Mouse (Mus musculus) hindbrain, postnatal 0 days (tissue): ENCODE measurements around the gene Ttc19. TPM values are rescaled to one million over a fixed set of nuclear protein-coding genes. Genes with fewer than 3 reads are reported as not detected.
A peak's percentile ranks its signal among the peaks of the same experiment; 100 is the strongest.

ENCODE experiments used
- ATAC-seq: fragments of 200-750 bp; cut with Nextera tagmentation; 2 replicates; pipeline ENCODE4 v1.8.0; 2017; ENCODE audit warnings: mild to moderate bottlenecking, moderate TSS enrichment, moderate library complexity
- DNase-seq: peaks from one replicate; pipeline ENCODE4 v3.0.0-alpha.2; 2015; ENCODE audit warnings: low spot score
- H3K27ac ChIP-seq: fragments of 300-500 bp; sonication (generic); 2 replicates; pipeline ENCODE4 v1.5.1; 2014; ENCODE audit warnings: mild to moderate bottlenecking
- H3K27me3 ChIP-seq: fragments of 300-500 bp; sonication (generic); 2 replicates; pipeline ENCODE4 v1.6.1; 2014; ENCODE audit warnings: low read length, mixed read lengths; ENCODE audit not compliant: insufficient read depth
- H3K36me3 ChIP-seq: fragments of 300-500 bp; sonication (generic); 2 replicates; pipeline ENCODE4 v1.6.1; 2014; ENCODE audit warnings: low read length, mixed read lengths; ENCODE audit not compliant: insufficient read depth
- H3K4me1 ChIP-seq: fragments of 300-500 bp; sonication (generic); 2 replicates; pipeline ENCODE4 v1.6.1; 2014; ENCODE audit warnings: antibody characterized with exemption, low read length, mixed read lengths; ENCODE audit not compliant: insufficient read depth
- H3K4me2 ChIP-seq: fragments of 300-500 bp; sonication (generic); 2 replicates; pipeline ENCODE4 v1.6.1; 2014; ENCODE audit warnings: low read depth, mild to moderate bottlenecking, low read length, moderate library complexity, mixed read lengths
- H3K4me3 ChIP-seq: fragments of 300-500 bp; sonication (generic); 2 replicates; pipeline ENCODE4 v1.5.1; 2014; ENCODE audit warnings: low read length
- H3K9ac ChIP-seq: fragments of 300-500 bp; sonication (generic); replicated peaks from 2 replicates; pipeline ENCODE4 v1.6.1; 2014; ENCODE audit warnings: mild to moderate bottlenecking, low read length, moderate library complexity, mixed read lengths
- H3K9me3 ChIP-seq: fragments of 300-500 bp; sonication (generic); 2 replicates; pipeline ENCODE4 v1.6.1; 2016; ENCODE audit warnings: low read length, mixed read lengths
- CTCF ChIP-seq: IDR thresholded peaks from 2 replicates; pipeline ENCODE4 v1.5.1; 2016; ENCODE audit warnings: antibody characterized with exemption, control low read depth, low read depth
- WGBS: fragments of 180-500 bp; shearing (Covaris S2); extraction: QIAGEN DNeasy Blood & Tissue Kit; methylation state at CpG from one replicate; pipeline ENCODE4 v1.1.7; 2014; 5-methylcytosine and 5-hydroxymethylcytosine counted together
- polyA plus RNA-seq: library from polyadenylated mRNA; unstranded; fragments of >200 nt; fragmentation: Nextera tagmentation; extraction: Ambion mirVana; gene quantifications from 2 replicates; pipeline ENCODE4 v1.2.1, GENCODE M21; 2015
- total RNA-seq: library from RNA; depleted of rRNA; stranded (reverse); fragments of >200 nt; gene quantifications from 2 replicates; pipeline ENCODE4 v1.2.3, GENCODE M21; 2014

Ttc19 gene
- total and polyA plus RNA-seq, 2 experiments from 2014 or later, result 39.0 to 43.6 TPM

DNA sequence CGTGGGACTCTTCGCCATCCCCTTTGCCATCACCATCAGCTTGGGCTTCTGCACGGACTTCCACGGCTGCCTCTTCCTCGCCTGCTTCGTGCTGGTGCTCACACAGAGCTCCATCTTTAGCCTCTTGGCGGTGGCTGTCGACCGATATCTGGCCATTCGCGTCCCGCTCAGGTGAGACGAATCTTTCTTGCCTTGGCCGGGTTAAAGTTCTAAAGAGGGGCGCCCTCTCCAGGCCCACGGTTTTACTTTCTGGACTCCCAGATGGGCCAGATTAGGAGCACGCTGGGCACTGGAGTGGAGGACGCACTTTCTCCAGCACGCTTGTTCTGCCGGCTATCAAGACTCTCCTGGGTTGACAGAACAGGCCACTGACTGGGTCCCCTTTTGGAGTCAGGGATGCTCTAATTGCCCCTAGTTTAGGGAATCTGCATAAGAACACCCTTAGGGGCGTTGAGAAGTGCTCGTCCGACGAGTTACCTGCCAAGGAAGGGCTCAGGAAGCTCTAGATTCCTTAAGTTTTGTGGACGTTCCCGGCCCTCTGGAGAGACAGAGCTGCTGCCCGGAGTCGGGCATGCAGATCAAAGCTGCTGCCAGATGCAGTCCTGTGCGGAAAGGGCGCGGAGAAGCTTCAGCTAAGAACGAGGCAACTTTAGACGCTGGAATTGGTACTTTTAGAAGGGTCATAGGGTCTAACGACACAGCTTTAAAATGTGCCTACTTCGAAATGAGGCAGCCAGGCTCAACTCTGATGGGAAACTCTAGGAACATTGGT, 31.8 kb upstream of the Ttc19 start:
- TF ChIP-seq CTCF, result no peak
- Histone ChIP-seq H3K9me3 (no peaks in the 10 kb centered on the region), H3K4me1 (peaks cover 4% of the 10 kb centered on the region; the same call in 1 of the 2 replicates), H3K9ac (peak overlapping the region; percentile 48), H3K27me3 (no peaks in the 10 kb centered on the region), H3K4me3 (peak overlapping the region; percentile 61), H3K36me3 (no peaks in the 10 kb centered on the region), H3K27ac (peak overlapping the region; percentile 46), H3K4me2 (peak overlapping the region; percentile 100)
- 2% methylated on average over 35 of the region's 35 CpGs for WGBS
- DNase-seq, result peak; percentile 41
- ATAC-seq, result peak; percentile 14; the same call in 1 of the 2 replicates

GRCm38 (mm10) chr11:62251047-62251446, 30.2 kb upstream of the Ttc19 start:
- H3K4me2 ChIP-seq, result peak overlapping the region; percentile 100; the same call in 1 of the 2 replicates
- DNase-seq, result no peak
- no peak for TF ChIP-seq CTCF

GRCm38 (mm10) chr11:62253380-62253779, 27.9 kb upstream of the Ttc19 start:
- no peak for TF ChIP-seq CTCF
- Histone ChIP-seq H3K4me3 (no peak overlapping the region), H3K9me3 (no peaks in the 10 kb centered on the region), H3K4me1 (peaks cover 4% of the 10 kb centered on the region; the same call in 1 of the 2 replicates), H3K27me3 (no peaks in the 10 kb centered on the region), H3K36me3 (no peaks in the 10 kb centered on the region), H3K9ac (no peak overlapping the region), H3K4me2 (no peak overlapping the region), H3K27ac (no peak overlapping the region)
- DNase-seq, result no peak
- 78% methylated on average over 5 of the region's 5 CpGs for WGBS
- no peak for ATAC-seq

More at GRCm38 (mm10) chr11:62251047-62251446, 30.2 kb upstream of the Ttc19 start:
- no peak overlapping the region for H3K9ac ChIP-seq
- H3K27ac ChIP-seq, result no peak overlapping the region
- H3K4me1 ChIP-seq, result peaks cover 4% of the 10 kb centered on the region; the same call in 1 of the 2 replicates
- H3K36me3 ChIP-seq, result no peaks in the 10 kb centered on the region
- ATAC-seq, result no peak
- H3K9me3 ChIP-seq, result no peaks in the 10 kb centered on the region
- no peaks in the 10 kb centered on the region for H3K27me3 ChIP-seq
- H3K4me3 ChIP-seq, result 0 out of 2 replicates have a peak overlapping the region, but pooled peaks have one; percentile 2
- WGBS, result 76% methylated on average over 11 of the region's 11 CpGs

GRCm38 (mm10) chr11:62259214-62259613, 22.1 kb upstream of the Ttc19 start:
- no peak overlapping the region for H3K4me3 ChIP-seq
- no peak overlapping the region for H3K9ac ChIP-seq
- ATAC-seq (no peak), DNase-seq (no peak)
- no peak overlapping the region for H3K4me2 ChIP-seq
- H3K27ac ChIP-seq, result no peak overlapping the region
- H3K27me3 ChIP-seq, result no peaks in the 10 kb centered on the region
- 61% methylated on average over 5 of the region's 5 CpGs for WGBS
- H3K36me3 ChIP-seq, result no peaks in the 10 kb centered on the region
- no peak for TF ChIP-seq CTCF
- H3K4me1 ChIP-seq, result no peaks in the 10 kb centered on the region
- H3K9me3 ChIP-seq, result no peaks in the 10 kb centered on the region

DNA sequence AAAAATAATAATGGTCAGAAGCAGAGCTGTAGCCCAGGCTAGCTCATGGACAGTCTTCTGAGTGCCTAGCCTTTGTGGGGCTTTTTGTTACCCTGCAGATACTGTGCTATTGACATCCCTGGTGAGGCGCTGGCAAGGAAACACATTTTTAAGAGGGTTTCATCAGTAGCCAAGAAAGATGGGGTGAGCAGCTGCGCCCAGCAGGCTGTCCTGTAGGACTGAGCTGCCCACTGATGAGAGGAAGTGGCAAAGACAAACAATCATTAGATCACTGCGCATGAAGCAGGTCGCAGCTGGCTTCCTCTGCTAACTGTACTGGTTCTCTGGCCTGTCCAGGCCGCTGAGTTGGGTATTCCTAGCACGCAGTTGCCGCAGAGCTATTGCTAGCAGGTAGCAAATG, 17.7 kb upstream of the Ttc19 start:
- no peaks in the 10 kb centered on the region for H3K9me3 ChIP-seq
- no peak overlapping the region for H3K4me2 ChIP-seq
- H3K4me1 ChIP-seq, result no peaks in the 10 kb centered on the region
- 0 out of 2 replicates have a peak overlapping the region, but pooled peaks have one; percentile 15 for H3K27ac ChIP-seq
- no peaks in the 10 kb centered on the region for H3K27me3 ChIP-seq
- TF ChIP-seq CTCF, result no peak
- H3K36me3 ChIP-seq, result no peaks in the 10 kb centered on the region
- 50% methylated on average over 7 of the region's 7 CpGs for WGBS
- no peak overlapping the region for H3K9ac ChIP-seq
- no peak overlapping the region for H3K4me3 ChIP-seq
- DNase-seq, result peak; percentile 68
- ATAC-seq, result peak; percentile 66

DNA sequence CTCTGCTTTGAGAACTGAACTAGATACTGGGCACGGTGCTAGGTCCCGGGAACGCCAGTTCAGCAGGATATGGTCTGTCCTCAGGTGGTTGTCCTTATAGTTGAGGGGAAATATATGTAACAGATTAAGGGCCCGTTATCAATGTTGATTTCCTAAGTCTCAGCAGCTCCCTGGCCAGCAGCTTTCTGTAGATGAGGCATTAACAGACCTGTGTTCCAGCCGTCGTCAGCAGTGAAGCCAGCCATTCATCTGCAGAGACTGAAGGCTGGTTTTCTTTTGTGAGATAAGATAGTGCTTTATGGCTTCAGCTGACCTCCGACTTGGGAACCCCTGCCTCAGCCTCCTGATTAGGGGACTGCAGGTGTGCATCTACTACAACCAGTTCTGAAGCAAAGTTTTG, 17.3 kb upstream of the Ttc19 start:
- no peaks in the 10 kb centered on the region for H3K4me1 ChIP-seq
- no peaks in the 10 kb centered on the region for H3K27me3 ChIP-seq
- WGBS, result 60% methylated on average over 7 of the region's 7 CpGs
- peak overlapping the region; percentile 15; the same call in 1 of the 2 replicates for H3K27ac ChIP-seq
- H3K4me3 ChIP-seq, result no peak overlapping the region
- no peaks in the 10 kb centered on the region for H3K9me3 ChIP-seq
- no peak overlapping the region for H3K9ac ChIP-seq
- no peak overlapping the region for H3K4me2 ChIP-seq
- TF ChIP-seq CTCF, result no peak
- H3K36me3 ChIP-seq, result no peaks in the 10 kb centered on the region
- DNase-seq, result no peak
- ATAC-seq, result 0 out of 2 replicates have a peak, but pooled peaks have one; percentile 7

GRCm38 (mm10) chr11:62265642-62266041, 15.6 kb upstream of the Ttc19 start:
- DNase-seq (no peak), ATAC-seq (no peak)
- Histone ChIP-seq H3K4me2 (no peak overlapping the region), H3K36me3 (no peaks in the 10 kb centered on the region), H3K27ac (no peak overlapping the region), H3K27me3 (no peaks in the 10 kb centered on the region), H3K9ac (no peak overlapping the region), H3K4me3 (no peak overlapping the region), H3K9me3 (no peaks in the 10 kb centered on the region), H3K4me1 (no peaks in the 10 kb centered on the region)
- TF ChIP-seq CTCF, result no peak
- WGBS, result 34% methylated on average over 7 of the region's 7 CpGs
